Mouse (Mus musculus) layer of hippocampus, postnatal 25 days (tissue): ENCODE measurements around the gene Cdr2. TPM values are rescaled to one million over a fixed set of nuclear protein-coding genes. Genes with fewer than 3 reads are reported as not detected.
"Not testable (repeated sequence)": the region's sequence is repeated elsewhere in the genome, so short reads cannot be mapped to it uniquely, and the experiment has no call there.

Experiments
- DNase-seq, 2 experiments: peaks; one replicate each; pipeline ENCODE4 v3.0.0; 2022; ENCODE audit warnings: mixed read lengths in 2 of 2, low spot score in 1 of 2; ENCODE audit errors: extremely low spot score in 1 of 2
- total RNA-seq, 2 experiments: library from RNA; stranded (reverse); gene quantifications; 2 replicates each; pipeline ENCODE4 v1.2.3; 2021

Gene Cdr2
- 1 to 10 TPM; 2.9 to 4.5 TPM for total RNA-seq

DNA sequence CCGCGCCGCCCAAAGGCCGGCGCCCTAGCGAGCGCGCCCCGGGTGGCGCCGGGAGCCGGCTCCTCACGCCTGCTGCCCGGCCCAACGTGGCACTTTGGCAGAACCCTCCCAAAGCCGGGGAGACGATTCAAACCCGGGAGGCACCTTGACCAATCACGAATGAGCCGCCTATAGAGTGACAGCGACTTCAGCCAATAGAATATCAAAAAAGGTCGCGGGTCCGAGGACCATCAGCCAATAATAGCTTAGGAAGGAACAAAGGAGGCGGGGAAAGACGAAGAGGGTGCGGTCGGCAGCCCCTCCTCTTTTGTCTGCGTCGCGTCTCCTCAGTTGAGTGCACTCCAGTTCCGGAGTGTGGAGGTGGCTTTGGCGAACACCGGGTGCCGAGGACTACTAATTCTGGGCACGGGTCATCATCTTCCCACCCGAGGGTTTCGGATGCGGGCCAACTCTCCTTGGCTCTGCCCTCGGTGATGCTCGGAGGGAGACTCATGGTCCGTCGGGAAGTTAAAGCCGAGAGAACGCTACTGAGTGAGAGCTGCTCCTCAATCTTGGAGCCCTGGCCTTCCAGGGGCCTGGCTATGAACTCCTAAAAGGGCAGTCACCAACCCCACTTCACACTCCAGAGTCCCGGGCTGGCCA lies at the start of gene Cdr2, which contains the start of gene Mfsd13b:
TSS of gene Cdr2 (minus strand) at position 113 of the 642 bp plus-strand sequence.
TSS of gene Mfsd13b (plus strand) at position 310 of the 642 bp plus-strand sequence.
- DNase-seq: peak; percentile 80 to 86

DNA sequence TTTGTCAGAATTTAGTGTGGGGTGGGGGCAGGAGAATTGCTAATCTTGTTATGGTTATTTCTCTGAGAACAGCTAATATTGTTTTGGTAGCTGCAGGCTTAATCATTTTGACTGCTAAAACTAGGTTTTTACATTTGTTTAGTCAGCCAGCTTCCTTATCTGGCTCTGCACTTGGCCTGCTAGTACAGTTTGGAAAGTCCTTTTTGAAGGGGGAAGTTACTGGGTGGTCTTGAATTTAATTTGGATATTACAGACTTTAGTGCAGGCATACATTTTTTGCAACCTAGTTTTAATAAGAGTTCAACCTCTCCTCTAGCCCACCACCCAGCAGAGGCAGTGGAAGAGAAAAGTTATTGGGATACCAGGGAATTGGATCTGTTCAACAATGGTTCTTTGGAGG lies 47.8 kb upstream of the Cdr2 start:
- not testable (repeated sequence) for DNase-seq

DNA sequence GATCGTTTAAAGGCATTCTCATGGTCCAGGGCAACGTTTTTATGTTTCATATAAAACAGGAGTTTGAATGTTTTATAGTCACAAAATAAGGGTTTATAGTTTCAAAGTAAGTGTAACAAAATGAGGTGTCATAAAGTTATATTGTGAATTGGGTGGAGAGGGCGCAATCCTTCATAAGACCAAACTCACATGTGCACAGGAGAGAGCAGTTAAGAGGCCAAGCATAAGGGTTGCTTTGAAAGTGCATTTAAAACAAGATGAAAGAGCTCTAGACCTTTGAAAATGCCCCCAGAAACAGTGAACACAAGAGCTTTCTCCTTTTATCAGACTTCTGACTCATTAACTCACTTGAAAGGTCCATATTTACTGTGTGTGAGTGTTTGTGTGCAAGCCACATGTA lies 44.2 kb upstream of the Cdr2 start:
- DNase-seq: no peak

DNA sequence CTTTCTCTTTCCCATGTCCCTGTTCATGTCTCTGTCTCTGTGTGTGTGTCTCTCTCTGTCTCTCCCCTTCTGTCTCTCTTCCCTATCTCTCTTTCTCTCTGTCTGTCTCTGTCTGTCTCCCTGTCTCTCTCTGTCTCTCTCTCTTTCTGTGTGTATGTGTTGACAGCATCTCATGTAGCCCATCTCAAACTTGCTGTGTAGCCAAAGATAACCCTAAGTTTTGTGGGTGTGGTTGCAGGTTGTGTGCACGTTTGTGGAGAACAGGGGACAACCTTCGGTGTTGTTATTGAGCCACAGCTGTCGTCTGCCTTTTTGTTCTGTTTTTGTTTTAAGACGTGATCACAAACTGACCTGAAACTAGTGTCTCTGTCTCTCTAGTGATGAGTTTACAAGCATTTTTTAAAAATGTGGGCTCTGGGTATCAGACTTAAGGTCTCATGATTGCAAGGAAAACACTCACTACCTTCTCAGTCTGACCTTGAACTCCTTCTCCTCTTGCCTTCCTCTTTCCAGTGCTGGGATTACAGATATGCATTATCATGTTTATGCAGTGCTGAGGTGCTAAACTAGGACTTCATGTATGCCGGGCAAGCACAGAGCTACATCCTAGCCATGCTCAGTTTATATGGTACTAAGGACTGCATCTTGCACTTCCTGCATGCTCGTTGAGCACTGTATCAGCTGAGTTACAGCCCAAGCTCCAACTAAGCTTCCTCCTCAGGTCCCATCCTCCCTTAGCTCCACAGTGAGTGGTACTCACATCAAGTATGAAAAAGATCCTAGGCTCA lies 43.3 kb upstream of the Cdr2 start:
- DNase-seq: no peak

DNA sequence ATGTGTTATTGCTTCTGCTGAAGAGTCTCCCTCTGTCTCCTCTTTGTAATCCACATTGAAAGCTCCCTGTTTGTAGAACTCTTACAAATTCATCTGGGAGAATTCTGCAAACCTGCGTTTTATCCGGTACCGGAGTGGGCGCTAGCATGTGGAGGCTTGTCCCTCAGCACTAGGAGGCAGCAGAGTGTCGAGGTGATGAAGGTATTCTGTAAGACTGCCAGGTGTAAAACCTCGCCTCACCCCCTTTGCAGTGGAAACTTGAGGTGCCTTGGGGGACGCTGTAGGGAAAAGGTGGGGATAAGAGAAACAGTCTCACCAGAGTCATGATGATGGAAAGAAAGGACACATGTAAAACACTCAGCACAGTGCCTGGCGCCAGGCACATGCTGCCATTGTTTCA lies 38.2 kb upstream of the Cdr2 start:
- no peak for DNase-seq

DNA sequence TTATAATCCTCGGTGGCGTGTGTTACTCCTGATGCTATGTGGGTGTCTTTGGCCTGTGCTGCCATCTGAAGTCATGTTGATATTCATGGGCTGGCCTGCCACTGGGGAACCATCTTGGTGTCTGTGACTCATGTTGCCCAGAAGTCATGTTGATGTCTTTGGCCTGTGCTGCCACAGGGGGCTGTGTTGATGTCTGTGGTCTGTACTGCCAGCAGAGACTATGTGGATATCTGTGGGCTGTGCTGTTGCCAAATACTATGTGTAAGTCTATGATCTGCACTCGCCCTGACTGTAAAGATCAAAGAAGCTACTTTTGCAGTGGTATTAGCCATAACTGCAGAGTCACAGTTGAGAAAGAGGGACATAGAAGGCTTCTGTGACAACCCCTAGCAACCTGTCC lies 36.7 kb upstream of the Cdr2 start:
- DNase-seq: no peak

DNA sequence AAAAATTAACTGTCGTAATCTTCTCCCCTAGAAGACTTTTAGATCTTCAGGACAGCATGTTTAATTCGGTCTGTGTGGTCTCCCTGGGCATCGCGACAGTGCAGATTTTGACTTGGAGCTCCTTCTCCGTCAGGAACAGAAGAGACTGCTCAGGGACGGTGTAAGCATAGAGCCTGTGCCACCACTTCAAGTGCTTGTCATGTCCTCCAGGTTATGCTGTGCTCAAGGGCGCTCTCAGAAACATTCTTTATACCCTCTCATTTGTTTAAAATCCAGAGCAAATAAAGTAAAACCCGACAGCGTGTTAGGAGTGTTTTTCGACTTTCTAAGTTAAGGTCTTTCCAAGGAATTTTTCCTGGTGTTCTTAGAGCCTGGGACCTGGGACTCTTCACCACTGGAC lies 32.4 kb upstream of the Cdr2 start:
- no peak for DNase-seq

DNA sequence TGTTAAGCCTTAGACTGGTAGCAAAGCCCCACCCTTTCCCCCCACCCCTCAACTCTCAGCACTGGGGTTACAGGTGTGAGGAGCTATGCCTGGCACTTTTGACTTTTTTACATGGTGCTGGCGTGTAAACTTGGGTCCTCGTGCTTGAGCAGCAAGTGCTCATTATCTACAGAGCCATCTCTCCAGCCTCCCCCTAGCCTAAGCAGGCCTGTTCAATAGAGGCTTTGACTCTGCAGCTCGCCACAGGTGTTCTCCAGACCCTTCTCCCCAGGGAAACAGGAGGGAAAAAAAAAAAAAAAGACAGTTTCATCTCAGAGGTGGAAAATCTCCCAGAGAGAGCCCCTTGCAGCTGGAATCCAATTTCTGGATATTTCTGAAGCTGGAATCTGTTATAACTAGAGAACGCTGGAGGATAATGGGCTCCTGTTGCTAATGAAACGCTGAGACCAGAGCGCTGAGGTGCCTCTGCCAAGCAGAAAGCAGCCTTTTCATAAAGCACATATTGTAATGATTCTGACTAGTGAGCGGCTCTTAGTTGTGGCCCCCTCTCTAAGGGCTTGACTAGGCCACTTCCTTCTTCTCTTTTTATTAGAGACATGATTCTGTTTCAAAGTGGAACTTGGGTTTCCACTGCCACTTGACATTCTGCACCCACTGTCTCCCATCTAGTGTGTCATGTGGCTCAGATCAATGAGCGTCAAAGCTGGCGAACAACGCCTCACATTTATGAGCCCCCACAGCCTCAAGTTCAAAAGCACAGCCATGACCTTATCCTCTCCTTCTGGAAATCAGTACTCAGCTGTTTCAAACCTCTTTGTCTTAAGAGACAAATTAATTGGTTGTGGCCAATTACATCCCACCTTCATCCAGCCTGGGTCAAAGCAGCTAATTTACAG lies 29.9 kb upstream of the Cdr2 start:
- no peak for DNase-seq

DNA sequence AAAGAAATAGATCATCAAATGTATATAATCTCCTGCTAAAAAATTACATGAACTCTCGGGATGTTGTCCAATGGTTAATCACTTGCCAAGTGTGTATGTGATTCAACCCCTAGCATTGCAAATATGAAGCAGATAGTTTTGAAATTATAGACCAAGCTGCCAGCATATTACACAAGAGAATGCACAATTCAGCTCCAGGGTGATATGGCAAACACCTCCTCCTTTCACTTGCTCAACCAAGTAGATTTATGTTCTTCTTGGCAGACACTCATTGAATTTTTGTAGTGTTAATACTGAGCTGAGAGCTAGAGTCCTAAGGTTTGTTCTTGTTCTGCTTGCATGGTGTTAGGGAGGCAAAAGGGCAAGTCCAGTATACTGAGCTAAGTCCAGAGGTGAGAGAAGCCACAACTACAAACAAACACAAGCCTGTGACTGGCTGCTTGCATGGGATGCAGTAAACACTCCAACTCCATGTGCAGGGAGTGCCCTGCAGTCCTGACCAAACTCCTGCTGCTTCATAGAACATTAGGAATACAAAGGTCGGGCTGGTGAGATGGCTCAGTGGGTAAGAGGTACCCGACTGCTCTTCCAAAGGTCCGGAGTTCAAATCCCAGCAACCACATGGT lies 21.8 kb upstream of the Cdr2 start:
- DNase-seq: no peak

DNA sequence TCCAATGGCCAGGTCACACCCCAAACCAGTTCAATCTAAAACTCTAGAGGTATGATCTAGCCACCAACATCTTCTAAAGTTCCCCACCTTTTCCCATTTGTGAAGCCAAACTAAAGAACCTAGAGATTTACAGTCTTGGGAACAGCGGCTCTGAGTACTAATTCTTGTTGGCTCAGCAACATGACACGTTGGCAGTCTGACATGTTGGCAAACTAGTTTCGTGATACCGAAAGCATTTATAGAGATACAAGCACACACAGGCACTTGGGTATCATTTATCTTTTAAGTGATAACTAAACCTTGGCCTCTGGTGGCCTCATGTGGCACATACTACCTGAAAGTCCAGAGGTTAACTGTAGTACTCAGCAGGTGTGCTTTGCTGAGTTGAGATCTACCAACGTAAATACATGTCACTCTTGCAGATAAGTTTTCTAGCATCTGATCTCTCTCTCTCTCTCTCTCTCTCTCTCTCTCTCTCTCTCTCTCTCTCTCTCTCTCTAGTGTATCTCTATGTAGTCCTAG lies 20.4 kb upstream of the Cdr2 start:
- no peak for DNase-seq

DNA sequence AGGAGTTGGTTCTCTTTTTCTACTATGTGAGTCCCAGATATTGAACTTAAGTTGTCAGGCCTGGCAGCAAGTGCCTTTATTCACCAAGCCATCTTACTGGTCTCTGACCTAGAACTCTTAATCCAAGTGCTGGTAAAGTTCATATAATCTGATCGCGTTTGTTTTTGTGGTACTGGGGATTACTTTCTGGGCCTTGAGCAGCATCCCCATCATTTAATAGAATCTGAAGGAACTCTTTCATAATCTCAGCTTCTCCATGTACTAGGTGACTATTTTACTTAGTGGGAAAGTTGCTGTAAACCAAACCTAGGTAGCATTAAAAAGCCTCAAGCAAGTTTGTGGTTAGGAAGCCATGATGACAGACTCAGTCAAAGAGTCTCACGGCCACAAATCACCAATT lies 19.8 kb upstream of the Cdr2 start:
- no peak for DNase-seq

DNA sequence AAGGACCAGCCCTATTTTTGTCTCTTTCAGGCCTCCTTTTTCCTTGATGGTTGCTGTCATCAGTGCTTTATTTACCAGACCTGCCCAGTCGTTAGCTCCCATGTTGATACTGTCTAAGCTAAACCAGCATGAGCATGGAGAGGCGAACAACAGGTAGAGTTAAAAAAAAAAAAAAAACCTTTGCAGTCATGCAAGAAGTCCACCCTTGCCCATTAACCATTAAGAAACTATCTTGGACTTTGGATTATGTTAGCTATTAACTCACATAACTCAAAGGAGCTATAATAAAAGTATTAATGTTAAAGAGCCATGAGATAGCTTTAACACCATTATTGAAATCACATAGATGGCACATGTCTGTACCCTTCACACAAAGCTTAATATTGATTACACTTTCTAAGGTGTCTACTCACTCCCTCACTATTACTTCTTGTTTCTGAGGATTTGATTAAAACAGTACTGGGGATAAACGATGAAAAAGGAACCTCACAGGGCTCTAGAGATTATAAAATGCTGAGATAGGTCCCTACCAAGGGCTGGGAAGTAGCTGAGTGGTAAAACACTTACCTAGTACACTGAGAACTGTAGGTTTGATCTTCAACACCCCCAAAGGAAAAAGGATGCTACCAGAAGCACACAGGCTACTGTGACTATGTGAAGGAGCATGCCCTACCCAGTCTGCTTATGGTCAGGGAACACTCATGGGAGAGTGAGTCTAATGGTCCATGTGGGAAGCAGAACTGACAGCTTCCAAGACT lies 18.1 kb upstream of the Cdr2 start:
- no peak for DNase-seq

DNA sequence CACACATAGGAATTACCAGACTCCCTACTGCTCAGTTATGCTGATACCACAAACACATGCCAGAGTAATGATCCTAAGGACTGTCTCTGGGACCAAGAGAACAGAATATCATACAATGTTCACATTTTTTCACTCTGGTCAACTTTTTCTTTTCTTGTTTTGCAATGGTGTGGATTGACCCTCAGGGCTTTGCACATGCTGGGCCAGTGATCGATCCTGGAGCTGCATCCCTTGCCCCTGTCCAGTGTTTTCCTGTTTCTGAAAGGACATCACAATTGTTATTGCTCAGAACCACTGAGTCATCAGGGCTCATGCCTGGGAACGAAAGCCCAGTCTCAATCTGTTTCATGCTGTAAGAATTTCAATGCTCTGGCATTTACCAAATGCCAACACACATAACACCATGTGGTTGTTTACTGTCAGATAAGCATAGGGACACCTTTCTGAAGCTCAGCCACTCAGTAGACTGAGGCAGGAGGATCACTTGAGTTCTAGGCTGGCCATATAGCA lies 17.0 kb upstream of the Cdr2 start:
- no peak for DNase-seq

DNA sequence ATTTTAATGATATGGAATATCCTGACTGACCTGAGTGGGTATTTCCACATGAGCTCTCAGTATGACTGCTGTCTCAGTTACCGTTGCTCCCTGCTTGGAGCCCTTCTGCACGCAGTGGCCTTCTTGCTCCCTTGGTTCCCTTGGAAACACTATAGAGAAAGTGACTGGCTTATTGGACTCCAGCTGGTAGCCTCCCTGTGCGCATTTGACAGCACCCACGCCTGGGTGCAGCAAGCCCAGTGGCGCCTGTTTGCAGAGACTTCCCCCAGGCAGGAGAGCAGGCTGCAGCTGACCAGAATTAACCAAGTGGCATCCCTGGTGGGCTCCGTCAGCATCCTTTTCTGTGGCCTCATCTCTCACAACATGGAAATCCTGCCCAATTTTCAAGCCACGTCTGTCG lies 9.1 kb upstream of the Cdr2 start:
- DNase-seq: no peak

DNA sequence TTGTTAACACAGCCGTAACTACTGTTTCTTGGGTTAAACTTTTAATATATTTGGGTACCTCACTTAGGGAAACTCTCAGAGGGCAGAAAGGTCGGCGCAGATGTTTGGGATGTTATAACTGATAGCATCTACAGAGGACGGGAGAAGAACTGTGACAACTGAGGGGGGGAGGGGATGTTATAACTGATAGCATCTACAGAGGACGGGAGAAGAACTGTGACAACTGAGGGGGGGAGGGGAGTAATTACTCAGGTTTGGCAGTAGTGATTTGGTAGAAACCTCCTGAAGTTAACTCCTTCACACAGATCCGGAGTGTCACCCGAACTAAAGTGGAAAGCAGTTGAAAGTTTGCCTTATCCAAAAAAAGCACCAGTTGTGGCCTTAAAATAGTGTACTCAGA lies 856 bp upstream of the Cdr2 start:
- no peak for DNase-seq

DNA sequence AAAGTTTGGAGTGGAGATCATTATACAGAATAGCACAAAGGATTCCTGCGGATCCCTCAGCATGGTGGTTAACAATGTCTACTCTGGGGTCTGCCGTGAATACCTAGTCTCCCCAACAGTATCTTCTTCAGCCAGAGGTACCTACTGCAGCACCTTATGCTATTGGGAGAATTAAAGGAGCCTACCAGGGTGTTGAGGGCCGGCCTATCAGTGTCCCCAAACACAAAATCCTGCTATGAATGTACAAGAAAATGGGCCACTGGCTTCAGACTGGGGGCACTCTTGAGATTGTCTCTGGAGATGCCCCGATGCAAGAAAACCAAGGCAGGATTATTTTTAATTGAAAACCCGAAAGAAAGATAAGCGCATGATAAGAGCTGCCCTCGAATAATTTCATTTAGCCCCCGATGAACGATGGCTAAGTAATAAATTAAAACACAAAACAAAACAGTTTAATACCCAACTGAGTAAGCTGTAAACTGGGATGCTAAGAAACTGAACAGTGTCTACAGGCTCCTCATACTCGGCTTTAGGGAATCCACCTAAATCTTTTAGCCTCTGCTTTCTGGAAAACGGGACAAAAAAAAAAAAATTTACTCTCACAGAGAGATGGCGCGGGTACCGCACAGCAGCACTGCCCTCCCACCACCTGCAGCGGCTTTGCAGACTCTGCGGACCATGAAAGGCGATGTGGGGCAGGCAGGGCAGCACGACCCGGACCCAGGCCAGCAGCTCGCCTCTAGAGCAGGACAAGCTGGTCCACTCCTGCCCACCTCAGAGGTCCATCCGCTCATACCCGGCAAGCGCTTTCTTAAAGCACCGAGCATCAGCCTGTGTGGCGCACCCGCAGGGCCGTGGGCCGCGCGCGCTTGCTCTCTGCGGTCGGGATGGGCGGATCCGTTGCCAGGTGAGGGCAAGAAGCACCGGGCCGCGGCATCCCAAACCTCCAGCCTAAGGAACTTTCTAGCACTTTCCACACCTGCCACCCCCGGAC lies 884 bp downstream of the Cdr2 start:
- DNase-seq: peak; percentile 10 to 12

DNA sequence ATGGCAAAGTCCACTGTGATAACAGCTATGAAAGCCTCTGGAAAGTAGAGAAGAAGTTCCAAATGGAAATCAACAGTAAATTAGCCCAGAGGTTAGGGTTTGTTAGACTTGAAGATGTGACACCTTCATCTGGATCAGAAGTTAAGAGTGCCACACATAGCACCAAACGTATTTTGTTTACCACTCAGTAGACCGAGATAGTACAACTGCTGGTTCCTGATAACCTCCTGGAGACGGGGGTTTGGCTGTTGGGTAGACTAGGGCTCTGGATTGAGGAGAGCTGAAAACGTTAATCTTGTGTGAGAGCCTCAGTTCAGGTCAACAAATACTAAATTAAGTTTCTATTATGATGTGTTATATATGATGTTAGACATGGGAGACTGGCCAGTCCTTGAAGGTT lies 2.1 kb downstream of the Cdr2 start:
- DNase-seq: no peak

DNA sequence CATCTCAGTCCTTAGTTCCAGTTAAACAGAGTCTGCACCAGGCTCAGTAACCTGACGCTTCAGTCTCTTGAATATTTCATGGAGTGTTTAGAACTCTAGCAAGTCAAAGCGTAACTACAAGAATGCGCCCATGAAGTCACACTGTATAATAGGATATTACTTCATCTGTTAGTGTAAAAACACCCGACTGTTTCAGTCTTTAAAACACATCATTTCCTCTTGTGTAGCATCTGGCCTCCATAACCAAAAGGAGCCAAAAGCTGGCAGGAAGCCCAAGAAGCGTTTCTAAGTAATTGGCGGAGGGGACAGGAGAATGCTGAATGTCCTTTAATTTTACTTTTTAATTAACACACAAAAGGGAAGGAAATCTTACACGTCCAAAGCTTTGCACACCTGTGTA lies 5.0 kb downstream of the Cdr2 start:
- no peak for DNase-seq
